ENCODE assay signal across 13 mouse cellular contexts in the genomic region with DNA sequence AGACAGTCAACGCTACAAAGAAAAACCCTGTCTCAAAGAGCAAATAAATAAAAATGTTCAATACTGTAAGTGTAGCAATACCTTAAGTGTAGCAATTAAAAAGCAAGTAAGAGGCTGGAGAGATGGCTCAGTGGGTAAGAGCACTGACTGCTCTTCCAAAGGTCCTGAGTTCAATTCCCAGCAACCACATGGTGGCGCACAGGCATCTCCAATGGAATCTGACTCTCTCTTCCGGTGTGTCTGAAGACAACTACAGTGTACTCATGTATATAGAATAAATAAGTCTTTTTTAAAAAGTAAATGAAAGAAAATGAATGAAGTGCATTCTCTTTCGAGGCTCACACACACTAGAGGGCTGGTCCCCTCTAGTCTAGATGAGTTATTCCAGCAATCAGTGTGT. TPM values are rescaled to one million over a fixed set of nuclear protein-coding genes. Genes with fewer than 3 reads are reported as not detected.
DNase-seq lines count a peak whose midpoint lies in the region; ATAC-seq and TF ChIP-seq lines count a peak whose summit lies in the region.
"Had no signal": no experiment of that assay in that cellular context is flagged by ENCODE, and none has a peak within 500 bp of the region (broad histone marks: within the 10 kb centered on the region; RNA-seq: fewer than 3 reads in every experiment).

No protein-coding gene starts in this region.

- 75% methylated on average over 4 of the region's 4 CpGs for WGBS in kidney, adult 2 months
- WGBS in lung, embryonic 14.5 days = 71% methylated on average over 4 of the region's 4 CpGs

- H3K4me2 ChIP-seq in lung, embryonic 14.5 days = no peak overlapping the region
- H3K4me2 ChIP-seq: limb, embryonic 13.5 days had no signal

- no peak for ATAC-seq in lung, embryonic 14.5 days (ENCODE audit: insufficient read depth)

- no peaks in the 10 kb centered on the region for H3K36me3 ChIP-seq in kidney, adult 2 months (ENCODE audit: control insufficient read depth, insufficient read depth, low read length)
- H3K36me3 ChIP-seq in lung, embryonic 14.5 days (ENCODE audit: insufficient read depth) = no peaks in the 10 kb centered on the region

- DNase-seq in kidney, adult 2 months = no peak
- DNase-seq in kidney, adult 9 months = no peak
- DNase-seq in lung, embryonic 14.5 days = peak; percentile 33
- no peak for DNase-seq in lung, postnatal 25 days (ENCODE audit: low spot score)
- peak; percentile 64 for DNase-seq in NIH3T3 (ENCODE audit: low read depth)
- DNase-seq in layer of hippocampus, adult 18-20 months (ENCODE audit: low spot score in 2 of 2) = no peak
- DNase-seq: adrenal gland, adult 8-10 months; cerebellum, adult 9-11 months; lung, postnatal 10 days had no signal

- peak; percentile 35; the same call in 1 of the 2 replicates for TF ChIP-seq CTCF in kidney, adult 2 months (conservative IDR thresholded peaks at IDR 0.05; ENCODE audit: insufficient read depth, insufficient read length, low read depth, low read length)
- peak; percentile 39 for TF ChIP-seq CTCF in lung, embryonic 14.5 days (IDR thresholded peaks at IDR 0.05; ENCODE audit: low read depth)
- 0 out of 2 replicates have a peak, but pooled peaks have one; percentile 12 for TF ChIP-seq CTCF in embryonic fibroblast, embryonic 13.5 days (IDR thresholded peaks at IDR 0.05; ENCODE audit: borderline replicate concordance, insufficient read depth, low read length)

- no peak for TF ChIP-seq POLR2A in kidney, adult 2 months (IDR thresholded peaks at IDR 0.05; ENCODE audit: low read depth, low read length)
- TF ChIP-seq POLR2A in embryonic fibroblast, embryonic 13.5 days (IDR thresholded peaks at IDR 0.05; ENCODE audit: low read depth, low read length) = no peak

- no peak overlapping the region for H3K9ac ChIP-seq in lung, embryonic 14.5 days
- H3K9ac ChIP-seq: limb, embryonic 13.5 days had no signal

- H3K27ac ChIP-seq in kidney, adult 2 months (ENCODE audit: insufficient read depth, low read depth, low read length) = no peak overlapping the region
- H3K27ac ChIP-seq in lung, embryonic 14.5 days (ENCODE audit: low read depth) = no peak overlapping the region
- no peak overlapping the region for H3K27ac ChIP-seq in embryonic fibroblast, embryonic 13.5 days (ENCODE audit: insufficient read depth, low read length)
- H3K27ac ChIP-seq: embryonic facial prominence, embryonic 10.5 days; limb, embryonic 13.5 days had no signal

- H3K27me3 ChIP-seq in kidney, adult 2 months (replicated peaks; ENCODE audit: control insufficient read depth, insufficient read depth, low read length) = no peaks in the 10 kb centered on the region
- no peaks in the 10 kb centered on the region; the same call in 1 of the 2 replicates for H3K27me3 ChIP-seq in lung, embryonic 14.5 days (ENCODE audit: insufficient read depth, low read length)
- H3K27me3 ChIP-seq: limb, embryonic 13.5 days had no signal

- H3K4me1 ChIP-seq in kidney, adult 2 months (ENCODE audit: control insufficient read depth, insufficient read depth, low read length) = no peaks in the 10 kb centered on the region
- no peaks in the 10 kb centered on the region for H3K4me1 ChIP-seq in lung, embryonic 14.5 days (ENCODE audit: insufficient read depth)
- H3K4me1 ChIP-seq in embryonic fibroblast, embryonic 13.5 days (ENCODE audit: control insufficient read depth, insufficient read depth, low read length) = 0 out of 2 replicates have a peak, but pooled peaks cover 2% of the 10 kb centered on the region
- H3K4me1 ChIP-seq: limb, embryonic 13.5 days had no signal

- H3K9me3 ChIP-seq in lung, embryonic 14.5 days (ENCODE audit: low read depth, low read length) = no peaks in the 10 kb centered on the region
- H3K9me3 ChIP-seq: embryonic facial prominence, embryonic 10.5 days; limb, embryonic 13.5 days had no signal

- no peak overlapping the region for H3K4me3 ChIP-seq in kidney, adult 2 months (ENCODE audit: insufficient read depth, low read depth, low read length)
- no peak overlapping the region for H3K4me3 ChIP-seq in lung, embryonic 14.5 days (ENCODE audit: low read depth, low read length)
- H3K4me3 ChIP-seq in embryonic fibroblast, embryonic 13.5 days (ENCODE audit: insufficient read depth, low read length) = no peak overlapping the region
- H3K4me3 ChIP-seq: embryonic facial prominence, embryonic 10.5 days; limb, embryonic 13.5 days had no signal

RNA-seq across cellular contexts. Expression of a gene that starts 15.1 kb away (rescaled TPM):
- polyA plus RNA-seq in kidney, adult 2 months (2012; rRNA removed) = 1.3 and 1.5 TPM in 2 replicates
- 3.6 and 4.1 TPM in 2 replicates for polyA plus RNA-seq in lung, embryonic 14.5 days (2014; fragmentation: Nextera tagmentation; extraction: Ambion mirVana)
- 4.8 and 6.0 TPM in 2 replicates for polyA plus RNA-seq in embryonic fibroblast, embryonic 13.5 days (2011; ENCODE audit: insufficient read length, low read depth, missing spikeins)
- 1 to 10 TPM; 2.0 to 2.5 TPM for total RNA-seq in layer of hippocampus, adult 18-20 months (2021)
- total RNA-seq: neutrophil, adult 5-6 weeks had no signal

Comparison
In these comparisons a context has a peak if more than half of its experiments do, and no peak if none do; other contexts are left out.
1. DNase-seq: peak in lung, embryonic 14.5 days (single experiment) and NIH3T3 (single experiment); none in kidney, adult 2 months (single experiment), kidney, adult 9 months (single experiment), lung, postnatal 25 days (single experiment) and layer of hippocampus, adult 18-20 months (0 of 2).
2. Peak in every context shown above with its lines, with median percentiles within 50 percentile points of each other: CTCF ChIP-seq.